Mouse (Mus musculus) embryonic facial prominence, embryonic 14.5 days (tissue): ENCODE measurements at regions not wholly inside any gene's neighbourhood (a gene's known extent, or its start where the extent isn't known, plus 50 kb on each side); places are given as distances from the start of the nearest gene placed in this dataset.
A peak's percentile ranks its signal among the peaks of the same experiment; 100 is the strongest.

Experiments used
- ATAC-seq: fragments of 200-750 bp; cut with Nextera tagmentation; 2 replicates; pipeline ENCODE4 v1.8.0; 2017; ENCODE audit warnings: low read depth, moderate number of reproducible peaks, moderate TSS enrichment
- DNase-seq: peaks from one replicate; pipeline ENCODE4 v3.0.0-alpha.2; 2015; ENCODE audit warnings: low spot score
- H3K27ac ChIP-seq: fragments of 300-500 bp; sonication (generic); replicated peaks from 2 replicates; pipeline ENCODE4 v1.5.1; 2014; ENCODE audit warnings: low read depth, mild to moderate bottlenecking, low read length, moderate library complexity
- H3K27me3 ChIP-seq: fragments of 300-500 bp; sonication (generic); replicated peaks from 2 replicates; pipeline ENCODE4 v1.6.1; 2014; ENCODE audit warnings: low read length; ENCODE audit not compliant: control insufficient read depth, insufficient read depth
- H3K36me3 ChIP-seq: fragments of 300-500 bp; sonication (generic); 2 replicates; pipeline ENCODE4 v1.6.1; 2014; ENCODE audit warnings: low read length, mixed read lengths; ENCODE audit not compliant: control insufficient read depth, insufficient read depth
- H3K4me1 ChIP-seq: fragments of 300-500 bp; sonication (generic); 2 replicates; pipeline ENCODE4 v1.6.1; 2014; ENCODE audit warnings: antibody characterized with exemption, low read length; ENCODE audit not compliant: control insufficient read depth, insufficient read depth
- H3K4me2 ChIP-seq: fragments of 300-500 bp; sonication (generic); 2 replicates; pipeline ENCODE4 v1.6.1; 2014; ENCODE audit warnings: low read depth, mild to moderate bottlenecking, low read length, moderate library complexity, mixed read lengths
- H3K4me3 ChIP-seq: fragments of 300-500 bp; sonication (generic); 2 replicates; pipeline ENCODE4 v1.5.1; 2014; ENCODE audit warnings: low read depth, mild to moderate bottlenecking, low read length
- H3K9ac ChIP-seq: fragments of 300-500 bp; sonication (generic); 2 replicates; pipeline ENCODE4 v1.6.1; 2014; ENCODE audit warnings: low read depth, mild to moderate bottlenecking, low read length, moderate library complexity, mixed read lengths
- H3K9me3 ChIP-seq: fragments of 300-500 bp; sonication (generic); 2 replicates; pipeline ENCODE4 v1.6.1; 2016; ENCODE audit warnings: low read length; ENCODE audit not compliant: control insufficient read depth
- WGBS: fragments of 180-500 bp; shearing (Covaris S2); extraction: QIAGEN DNeasy Blood & Tissue Kit; methylation state at CpG from one replicate; pipeline ENCODE4 v1.1.7; 2014; 5-methylcytosine and 5-hydroxymethylcytosine counted together

GRCm38 (mm10) chr14:9338220-9338619 is 672.2 kb upstream of the 4930452B06Rik start:
- no peak overlapping the region for H3K9ac ChIP-seq
- H3K27me3 ChIP-seq, result no peaks in the 10 kb centered on the region
- WGBS, result 52% methylated on average over 3 of the region's 3 CpGs
- no peak overlapping the region for H3K4me2 ChIP-seq
- H3K27ac ChIP-seq, result no peak overlapping the region
- no peak overlapping the region for H3K4me3 ChIP-seq
- no peaks in the 10 kb centered on the region for H3K4me1 ChIP-seq
- H3K9me3 ChIP-seq, result no peaks in the 10 kb centered on the region
- DNase-seq (no peak), ATAC-seq (no peak)
- no peaks in the 10 kb centered on the region for H3K36me3 ChIP-seq

GRCm38 (mm10) chr14:9337107-9337506 is 671.1 kb upstream of the 4930452B06Rik start:
- ATAC-seq (no peak), DNase-seq (no peak)
- Histone ChIP-seq H3K36me3 (no peaks in the 10 kb centered on the region), H3K9me3 (no peaks in the 10 kb centered on the region), H3K27me3 (no peaks in the 10 kb centered on the region), H3K9ac (no peak overlapping the region), H3K4me2 (no peak overlapping the region), H3K27ac (no peak overlapping the region), H3K4me3 (no peak overlapping the region), H3K4me1 (no peaks in the 10 kb centered on the region)
- WGBS, result 68% methylated on average over 3 of the region's 3 CpGs

GRCm38 (mm10) chr14:9331593-9331992 is 665.6 kb upstream of the 4930452B06Rik start:
- no peaks in the 10 kb centered on the region for H3K36me3 ChIP-seq
- no peaks in the 10 kb centered on the region for H3K4me1 ChIP-seq
- H3K9ac ChIP-seq, result no peak overlapping the region
- no peak overlapping the region for H3K27ac ChIP-seq
- H3K4me3 ChIP-seq, result no peak overlapping the region
- no peaks in the 10 kb centered on the region for H3K9me3 ChIP-seq
- no peak overlapping the region for H3K4me2 ChIP-seq
- H3K27me3 ChIP-seq, result no peaks in the 10 kb centered on the region
- ATAC-seq (no peak), DNase-seq (no peak)
- WGBS, result 37% methylated on average over 3 of the region's 3 CpGs

- H3K4me3 ChIP-seq, result no peak overlapping the region
- no peaks in the 10 kb centered on the region for H3K27me3 ChIP-seq
- H3K9me3 ChIP-seq, result no peaks in the 10 kb centered on the region
- no peak overlapping the region for H3K4me2 ChIP-seq
- H3K27ac ChIP-seq, result no peak overlapping the region
- DNase-seq, result no peak
- H3K9ac ChIP-seq, result no peak overlapping the region
- H3K4me1 ChIP-seq, result no peaks in the 10 kb centered on the region
- no peaks in the 10 kb centered on the region for H3K36me3 ChIP-seq
- no peak for ATAC-seq
Observed at GRCm38 (mm10) chr14:9330767-9331166, 664.7 kb upstream of the 4930452B06Rik start.

GRCm38 (mm10) chr14:9329839-9330485 is 663.9 kb upstream of the 4930452B06Rik start:
- Histone ChIP-seq H3K36me3 (no peaks in the 10 kb centered on the region), H3K27me3 (no peaks in the 10 kb centered on the region), H3K4me1 (no peaks in the 10 kb centered on the region), H3K4me3 (no peak overlapping the region), H3K9me3 (no peaks in the 10 kb centered on the region), H3K27ac (no peak overlapping the region), H3K9ac (no peak overlapping the region), H3K4me2 (no peak overlapping the region)
- DNase-seq (peak; percentile 27), ATAC-seq (peak; percentile 44; the same call in 1 of the 2 replicates)
- WGBS, result 81% methylated on average over 12 of the region's 12 CpGs

- no peaks in the 10 kb centered on the region for H3K9me3 ChIP-seq
- no peaks in the 10 kb centered on the region for H3K4me1 ChIP-seq
- H3K9ac ChIP-seq, result no peak overlapping the region
- no peaks in the 10 kb centered on the region for H3K36me3 ChIP-seq
- H3K4me2 ChIP-seq, result no peak overlapping the region
- DNase-seq, result no peak
- no peaks in the 10 kb centered on the region for H3K27me3 ChIP-seq
- no peak overlapping the region for H3K4me3 ChIP-seq
- no peak for ATAC-seq
- WGBS, result 96% methylated on average over 1 of the region's 1 CpGs
- H3K27ac ChIP-seq, result no peak overlapping the region
Observed at GRCm38 (mm10) chr14:9327344-9327743, 661.3 kb upstream of the 4930452B06Rik start.

- no peak overlapping the region for H3K4me2 ChIP-seq
- H3K4me1 ChIP-seq, result peaks cover 9% of the 10 kb centered on the region
- H3K9me3 ChIP-seq, result no peaks in the 10 kb centered on the region
- H3K9ac ChIP-seq, result no peak overlapping the region
- no peaks in the 10 kb centered on the region for H3K27me3 ChIP-seq
- peak overlapping the region; percentile 44; the same call in 1 of the 2 replicates for H3K27ac ChIP-seq
- no peak overlapping the region for H3K4me3 ChIP-seq
- no peaks in the 10 kb centered on the region for H3K36me3 ChIP-seq
- ATAC-seq (no peak), DNase-seq (peak; percentile 86)
- 32% methylated on average over 4 of the region's 4 CpGs for WGBS
Observed at GRCm38 (mm10) chr14:9319842-9320241, 653.8 kb upstream of the 4930452B06Rik start.

- WGBS, result 89% methylated on average over 2 of the region's 2 CpGs
- H3K27ac ChIP-seq, result no peak overlapping the region
- no peak overlapping the region for H3K9ac ChIP-seq
- DNase-seq, result no peak
- no peaks in the 10 kb centered on the region for H3K36me3 ChIP-seq
- H3K4me1 ChIP-seq, result peaks cover 9% of the 10 kb centered on the region
- ATAC-seq, result no peak
- no peak overlapping the region for H3K4me3 ChIP-seq
- no peaks in the 10 kb centered on the region for H3K9me3 ChIP-seq
- no peak overlapping the region for H3K4me2 ChIP-seq
- H3K27me3 ChIP-seq, result no peaks in the 10 kb centered on the region
Observed at GRCm38 (mm10) chr14:9318796-9319465, 652.9 kb upstream of the 4930452B06Rik start.

GRCm38 (mm10) chr14:9315224-9315623 is 649.2 kb upstream of the 4930452B06Rik start:
- peaks cover 5% of the 10 kb centered on the region for H3K4me1 ChIP-seq
- H3K36me3 ChIP-seq, result no peaks in the 10 kb centered on the region
- H3K27ac ChIP-seq, result no peak overlapping the region
- ATAC-seq (no peak), DNase-seq (peak; percentile 44)
- no peaks in the 10 kb centered on the region for H3K9me3 ChIP-seq
- no peak overlapping the region for H3K4me3 ChIP-seq
- 38% methylated on average over 3 of the region's 3 CpGs for WGBS
- H3K4me2 ChIP-seq, result no peak overlapping the region
- H3K9ac ChIP-seq, result no peak overlapping the region
- H3K27me3 ChIP-seq, result no peaks in the 10 kb centered on the region
